Mouse (Mus musculus) cortical plate, adult 2 months (tissue): Measurements from ENCODE around the gene Sycp2l.

Source experiments
- CTCF ChIP-seq: fragments of 200-500 bp; IDR thresholded peaks from 2 replicates; pipeline ENCODE4 v1.5.1; 2011; ENCODE audit warnings: mild to moderate bottlenecking, control low read depth, low read length; ENCODE audit not compliant: insufficient read depth; ENCODE audit errors: extremely low read depth
- POLR2A ChIP-seq: fragments of 200-500 bp; IDR thresholded peaks from 2 replicates; pipeline ENCODE4 v1.6.1; 2011; ENCODE audit warnings: mild to moderate bottlenecking, low read length, control low read depth; ENCODE audit not compliant: insufficient read depth; ENCODE audit errors: extremely low read depth

GRCm38 (mm10) chr13:41211276-41211675 lies 97.2 kb downstream of the Sycp2l start:
- TF ChIP-seq POLR2A (no peak), CTCF (no peak)
